Mouse (Mus musculus) ES-E14 (cell line): Measurements from ENCODE around the gene Fes. TPM values are rescaled to one million over a fixed set of nuclear protein-coding genes. Genes with fewer than 3 reads are reported as not detected.

Source experiments
- DNase-seq: peaks from one replicate; pipeline ENCODE4 v3.0.0-alpha.2; 2013; ENCODE audit warnings: low read depth, low spot score
- H3K27ac ChIP-seq: 2 replicates; pipeline ENCODE4 v1.5.1; 2012; ENCODE audit warnings: low read depth, mild to moderate bottlenecking, low read length, moderate library complexity, mixed read lengths; ENCODE audit not compliant: poor library complexity, insufficient read depth, severe bottlenecking
- H3K36me3 ChIP-seq: 2 replicates; pipeline ENCODE4 v1.6.1; 2012; ENCODE audit warnings: mild to moderate bottlenecking, low read length, moderate library complexity, mixed read lengths; ENCODE audit not compliant: control insufficient read depth, poor library complexity, insufficient read depth, severe bottlenecking
- H3K4me1 ChIP-seq, 2 experiments: fragments of 150-350 bp in 1 of 2; sonication (generic) in 1 of 2; 2 replicates each; pipeline ENCODE4 v1.6.1; 2012; ENCODE audit warnings: low read length in 2 of 2, mild to moderate bottlenecking in 1 of 2, mixed read lengths in 1 of 2; ENCODE audit not compliant: control insufficient read depth in 2 of 2, insufficient read depth in 2 of 2, poor library complexity in 1 of 2
- H3K4me3 ChIP-seq, 2 experiments: fragments of 150-350 bp in 1 of 2; sonication (generic) in 1 of 2; 2 replicates each; pipeline ENCODE4 v1.5.1; 2012; ENCODE audit warnings: low read length in 2 of 2, low read depth in 1 of 2, mild to moderate bottlenecking in 1 of 2, mixed read lengths in 1 of 2; ENCODE audit not compliant: insufficient read depth in 1 of 2, poor library complexity in 1 of 2, severe bottlenecking in 1 of 2
- H3K9ac ChIP-seq: 2 replicates; pipeline ENCODE4 v1.6.1; 2012; ENCODE audit warnings: low read depth, mild to moderate bottlenecking, low read length, mixed read lengths; ENCODE audit not compliant: poor library complexity, insufficient read depth, severe bottlenecking
- H3K9me3 ChIP-seq: fragments of 150-350 bp; sonication (generic); 2 replicates; pipeline ENCODE4 v1.6.1; 2012; ENCODE audit warnings: low read depth, mild to moderate bottlenecking, low read length; ENCODE audit not compliant: control insufficient read depth, insufficient read depth
- CHD2 ChIP-seq: IDR thresholded peaks from 2 replicates; pipeline ENCODE4 v1.6.1; 2014; ENCODE audit warnings: mild to moderate bottlenecking, low read depth, low read length, inconsistent platforms
- HCFC1 ChIP-seq: IDR thresholded peaks from 2 replicates; pipeline ENCODE4 v1.6.1; 2012; ENCODE audit warnings: low read length, inconsistent platforms, borderline replicate concordance; ENCODE audit not compliant: insufficient read depth
- MAFK ChIP-seq: IDR thresholded peaks from 2 replicates; pipeline ENCODE4 v1.6.1; 2014; ENCODE audit warnings: mild to moderate bottlenecking, low read depth, low read length, inconsistent platforms; ENCODE audit not compliant: insufficient read depth
- ZC3H11A ChIP-seq: IDR thresholded peaks from 2 replicates; pipeline ENCODE4 v1.6.1; 2012; ENCODE audit warnings: low read depth, mild to moderate bottlenecking, inconsistent platforms, low read length, borderline replicate concordance
- ZNF384 ChIP-seq: IDR thresholded peaks from 2 replicates; pipeline ENCODE4 v1.6.1; 2012; ENCODE audit warnings: low read depth, low read length, inconsistent platforms
- in situ Hi-C, 2 experiments: fragments of 600-800 bp; cut with MboI; formaldehyde crosslinking; loops; one replicate each; pipeline ENCODE4 v1.15.1; 2025; ENCODE audit warnings: low sequenced_read_pairs in 2 of 2, inconsistent platforms in 1 of 2; ENCODE audit not compliant: unreplicated experiment in 2 of 2
- total RNA-seq: library from RNA; depleted of rRNA; stranded (reverse); fragments of 300-350 nt; gene quantifications from 2 replicates; pipeline ENCODE4 v1.2.3, GENCODE M21; 2012

Gene Fes
- total RNA-seq, 1 experiment, result 4.5 TPM

GRCm38 (mm10) chr7:80427730-80428129 is 40.0 kb upstream of the Fes start:
- Histone ChIP-seq H3K36me3 (no peaks in the 10 kb centered on the region), H3K9me3 (no peaks in the 10 kb centered on the region), H3K9ac (no peak overlapping the region), H3K4me3 (no peak overlapping the region), H3K4me1 (0 out of 4 replicates have a peak, but pooled peaks cover 0 to under 1% of the 10 kb centered on the region in 2 experiments), H3K27ac (no peak overlapping the region)
- DNase-seq, result no peak
- in situ Hi-C loops, result no loop called here
- no peak for TF ChIP-seq MAFK
- no peak for TF ChIP-seq ZNF384

- Histone ChIP-seq H3K27ac (no peak overlapping the region), H3K9me3 (no peaks in the 10 kb centered on the region), H3K4me1 (peaks cover 0 to 2% of the 10 kb centered on the region in 2 experiments; a peak in 1 of 4 replicates), H3K4me3 (no peak overlapping the region), H3K36me3 (no peaks in the 10 kb centered on the region), H3K9ac (no peak overlapping the region)
- in situ Hi-C loops, result no loop called here
- DNase-seq, result no peak
- TF ChIP-seq MAFK, result no peak
- no peak for TF ChIP-seq ZNF384
- TF ChIP-seq ZC3H11A, result no peak
- no peak for TF ChIP-seq HCFC1
- no peak for TF ChIP-seq CHD2
Measured at GRCm38 (mm10) chr7:80426363-80426762, 38.6 kb upstream of the Fes start.

- H3K9ac ChIP-seq, result no peak overlapping the region
- H3K27ac ChIP-seq, result no peak overlapping the region
- H3K4me3 ChIP-seq, result no peak overlapping the region
- no peaks in the 10 kb centered on the region for H3K36me3 ChIP-seq
- no peak for DNase-seq
- H3K4me1 ChIP-seq, result peaks cover 0 to 2% of the 10 kb centered on the region in 2 experiments; a peak in 1 of 4 replicates
- in situ Hi-C loops, result no loop called here
- H3K9me3 ChIP-seq, result no peaks in the 10 kb centered on the region
- TF ChIP-seq MAFK (no peak), CHD2 (no peak), ZC3H11A (no peak), ZNF384 (no peak), HCFC1 (no peak)
Measured at GRCm38 (mm10) chr7:80424722-80425121, 37.0 kb upstream of the Fes start.

GRCm38 (mm10) chr7:80422759-80423480 is 35.2 kb upstream of the Fes start:
- in situ Hi-C loops, result no loop called here
- DNase-seq, result no peak
- Histone ChIP-seq H3K9me3 (no peaks in the 10 kb centered on the region), H3K27ac (no peak overlapping the region), H3K36me3 (no peaks in the 10 kb centered on the region), H3K4me3 (no peak overlapping the region; a peak in 1 of 4 replicates), H3K9ac (no peak overlapping the region), H3K4me1 (peaks cover 0 to 4% of the 10 kb centered on the region in 2 experiments; a peak in 1 of 4 replicates)
- TF ChIP-seq HCFC1, result no peak
- TF ChIP-seq MAFK, result no peak
- no peak for TF ChIP-seq CHD2
- no peak for TF ChIP-seq ZNF384
- no peak for TF ChIP-seq ZC3H11A

- Histone ChIP-seq H3K9me3 (no peaks in the 10 kb centered on the region), H3K4me1 (peaks cover 0 to 4% of the 10 kb centered on the region in 2 experiments; a peak in 1 of 4 replicates), H3K4me3 (no peak overlapping the region), H3K9ac (no peak overlapping the region), H3K36me3 (no peaks in the 10 kb centered on the region), H3K27ac (no peak overlapping the region)
- DNase-seq, result no peak
- TF ChIP-seq ZNF384 (no peak), MAFK (no peak), CHD2 (no peak), ZC3H11A (no peak)
- in situ Hi-C loops, result no loop called here
Measured at GRCm38 (mm10) chr7:80421576-80421975, 33.8 kb upstream of the Fes start.
